Mouse (Mus musculus): Measurements from ENCODE around the gene Foxn1.

Gene Foxn1

GRCm38 (mm10) chr11:78400936-78401335 is 14.6 kb upstream of the Foxn1 start:
- in situ Hi-C loops (cut with MboI, MseI): loop anchor here (5.0 kb wide), 1 partner anchor 39 kb away; no protein-coding TSS in a partner anchor

- in situ Hi-C loops (cut with MboI, MseI): loop anchor here (5.0 kb wide), 1 partner anchor 37 kb away; no protein-coding TSS in a partner anchor
These were observed 13.3 kb upstream of the Foxn1 start for GRCm38 (mm10) chr11:78399680-78400079.

DNA sequence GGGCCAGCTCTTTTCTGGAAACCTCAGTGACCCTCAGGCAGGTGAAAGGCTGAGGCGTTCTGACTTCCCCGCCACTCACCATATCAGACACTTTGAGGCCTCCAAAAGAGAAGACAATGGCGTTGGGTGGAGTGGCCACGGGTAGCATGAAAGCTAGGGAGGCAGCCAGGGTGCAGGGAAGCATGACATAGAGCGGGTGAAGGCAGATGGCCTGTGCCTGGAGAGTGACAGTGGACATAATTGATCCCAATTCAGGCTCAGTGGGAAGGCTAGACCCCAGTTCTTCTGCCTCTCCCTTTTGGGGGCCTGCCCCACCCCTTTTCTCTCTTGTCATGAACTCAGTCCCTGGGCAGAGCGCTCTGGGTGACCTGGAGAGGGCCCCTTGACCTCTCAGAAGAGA is 11.9 kb upstream of the Foxn1 start:
- in situ Hi-C loops (cut with MboI, MseI): no loop called here

- in situ Hi-C loops (cut with MboI, MseI): no loop called here
These were observed 11.0 kb upstream of the Foxn1 start for GRCm38 (mm10) chr11:78397397-78397796.

DNA sequence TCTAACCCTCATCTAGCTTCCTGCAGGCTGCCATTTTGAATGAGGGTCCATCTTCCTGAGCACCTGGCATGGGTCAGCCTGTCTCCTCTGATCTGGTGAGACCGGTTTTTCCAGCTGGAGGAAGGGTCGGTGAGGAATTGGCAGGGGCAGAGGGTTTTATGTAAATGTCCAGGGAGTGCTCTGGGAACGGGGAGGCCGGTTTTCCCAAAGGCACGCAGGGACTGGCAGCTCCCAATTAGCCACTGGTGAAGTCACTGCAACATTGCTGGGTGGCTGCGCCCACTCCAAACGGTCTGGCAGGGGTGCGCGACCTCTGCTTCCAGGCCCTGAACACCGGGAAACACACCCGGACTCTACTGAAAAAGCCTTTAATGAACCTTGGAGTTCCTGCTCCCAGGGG is 10.6 kb upstream of the Foxn1 start:
- in situ Hi-C loops (cut with MboI, MseI): no loop called here

DNA sequence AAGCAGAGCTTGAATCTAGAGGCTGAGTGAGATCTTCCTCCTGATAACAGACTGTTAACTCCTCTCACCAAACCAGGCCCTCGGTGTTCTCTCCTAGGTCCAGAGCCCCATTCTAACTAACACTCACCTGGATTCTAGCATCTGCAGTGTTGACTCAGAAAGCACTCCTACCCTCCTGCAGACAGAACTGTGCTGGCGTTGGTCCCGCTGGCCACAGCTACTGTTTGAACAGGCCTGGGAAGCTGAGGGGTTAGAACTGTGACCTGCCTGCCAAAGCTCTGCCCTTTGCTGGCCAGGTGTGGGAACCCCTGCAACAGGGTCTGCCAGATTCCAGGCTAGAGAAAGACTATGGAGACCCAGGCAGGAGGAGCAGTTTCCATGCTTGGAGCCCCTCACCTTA is 6.4 kb upstream of the Foxn1 start:
- in situ Hi-C loops (cut with MboI, MseI): no loop called here

GRCm38 (mm10) chr11:78385776-78386175 is 582 bp downstream of the Foxn1 start:
- in situ Hi-C loops (cut with MboI, MseI): no loop called here

DNA sequence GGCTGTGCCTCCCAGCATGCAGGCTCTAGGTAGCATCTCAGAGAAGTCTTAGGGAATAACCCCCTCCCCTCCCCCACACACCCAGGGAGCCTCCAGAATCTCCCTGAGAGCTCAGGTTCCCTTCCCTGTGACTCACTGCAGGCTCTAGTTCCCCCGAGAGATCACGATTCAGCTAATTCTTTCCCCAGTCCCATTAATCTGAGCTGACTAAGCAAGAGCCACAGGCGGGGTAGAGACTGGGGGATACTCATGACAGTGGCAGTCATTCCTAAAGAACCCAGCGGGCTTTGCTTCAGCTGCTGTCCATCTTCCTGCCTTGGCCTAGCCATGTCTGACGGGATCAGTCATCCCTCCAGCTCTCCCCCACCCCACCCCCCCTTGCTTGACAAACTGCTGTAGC is 3.7 kb downstream of the Foxn1 start:
- in situ Hi-C loops (cut with MboI, MseI): no loop called here

GRCm38 (mm10) chr11:78382286-78382685 is 4.1 kb downstream of the Foxn1 start:
- in situ Hi-C loops (cut with MboI, MseI): no loop called here

GRCm38 (mm10) chr11:78380996-78381395 is 5.4 kb downstream of the Foxn1 start:
- in situ Hi-C loops (cut with MboI, MseI): no loop called here

GRCm38 (mm10) chr11:78380351-78380750 is 6.0 kb downstream of the Foxn1 start:
- in situ Hi-C loops (cut with MboI, MseI): no loop called here

DNA sequence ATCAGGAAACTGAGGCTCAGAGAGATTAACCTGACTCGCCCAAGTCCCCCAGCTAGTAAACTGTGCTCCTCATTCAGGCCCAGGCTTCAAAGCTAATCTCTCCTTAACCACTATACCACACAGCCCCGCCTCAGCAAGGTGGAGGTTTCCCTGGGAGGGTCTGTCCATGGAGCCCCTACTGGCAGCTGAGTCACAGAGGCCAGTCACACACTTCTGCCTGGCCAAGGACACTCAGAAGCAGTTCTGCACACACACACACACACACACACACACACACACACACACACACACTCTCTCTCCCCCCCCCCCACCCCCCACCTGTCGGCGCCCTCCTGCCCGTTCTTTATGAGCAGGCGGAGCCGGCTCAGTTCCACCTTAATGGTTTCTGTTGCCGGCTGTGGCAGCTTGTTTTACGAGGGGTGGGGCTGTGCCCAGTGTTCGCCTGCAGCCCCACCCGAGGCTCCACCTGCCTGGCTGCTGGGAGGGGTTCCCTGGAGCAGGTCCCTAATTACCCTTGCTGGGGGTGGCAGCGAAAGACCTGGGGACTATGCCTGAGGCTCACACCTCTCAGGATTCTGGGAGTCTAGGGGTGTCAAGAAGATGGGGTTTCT is 8.7 kb downstream of the Foxn1 start:
- in situ Hi-C loops (cut with MboI, MseI): no loop called here

GRCm38 (mm10) chr11:78374147-78374546 is 12.2 kb downstream of the Foxn1 start:
- in situ Hi-C loops (cut with MboI, MseI): no loop called here

DNA sequence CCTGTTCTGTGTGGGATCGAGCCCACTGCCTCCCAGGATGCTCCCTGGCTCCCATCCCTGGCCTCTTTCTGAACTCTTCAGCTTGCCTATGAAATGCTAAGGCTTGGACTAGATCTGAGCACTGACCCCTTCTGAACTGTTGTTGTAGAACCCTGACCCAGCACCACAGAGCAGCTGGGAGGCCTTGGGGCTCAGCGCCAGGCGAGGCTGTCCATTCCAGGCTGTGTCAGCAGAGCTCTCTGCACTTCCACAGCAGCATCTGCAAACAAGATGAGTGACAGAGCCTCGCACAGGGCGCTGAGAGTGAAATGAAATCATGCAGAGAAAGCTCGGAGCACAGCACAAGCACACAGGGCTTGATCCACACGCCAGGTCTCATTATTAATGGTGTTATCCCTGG is 13.7 kb downstream of the Foxn1 start:
- in situ Hi-C loops (cut with MboI, MseI): no loop called here

GRCm38 (mm10) chr11:78372166-78372565 is 14.2 kb downstream of the Foxn1 start:
- in situ Hi-C loops (cut with MboI, MseI): no loop called here

GRCm38 (mm10) chr11:78371711-78372110 is 14.6 kb downstream of the Foxn1 start:
- in situ Hi-C loops (cut with MboI, MseI): no loop called here

DNA sequence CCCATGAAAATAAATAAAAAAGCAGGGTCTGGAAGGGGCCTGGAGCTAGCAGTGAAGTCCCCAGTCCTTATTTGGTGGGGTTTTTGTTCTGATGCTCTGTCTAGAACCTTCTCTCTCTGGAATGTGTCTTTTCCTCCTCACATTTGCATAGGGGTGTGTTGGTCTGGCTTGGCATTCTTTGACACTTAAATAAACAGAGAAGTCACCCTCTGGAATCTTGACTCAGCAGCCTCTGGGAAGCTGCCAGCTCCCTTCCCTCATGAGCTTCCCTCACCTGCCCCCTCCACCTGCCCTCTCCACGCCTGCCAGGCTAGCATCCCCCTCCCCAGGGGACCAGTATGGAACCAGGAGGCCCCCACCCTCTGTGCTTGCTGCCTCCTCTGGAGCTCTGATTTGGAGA is 16.0 kb downstream of the Foxn1 start:
- in situ Hi-C loops (cut with MboI, MseI): no loop called here

DNA sequence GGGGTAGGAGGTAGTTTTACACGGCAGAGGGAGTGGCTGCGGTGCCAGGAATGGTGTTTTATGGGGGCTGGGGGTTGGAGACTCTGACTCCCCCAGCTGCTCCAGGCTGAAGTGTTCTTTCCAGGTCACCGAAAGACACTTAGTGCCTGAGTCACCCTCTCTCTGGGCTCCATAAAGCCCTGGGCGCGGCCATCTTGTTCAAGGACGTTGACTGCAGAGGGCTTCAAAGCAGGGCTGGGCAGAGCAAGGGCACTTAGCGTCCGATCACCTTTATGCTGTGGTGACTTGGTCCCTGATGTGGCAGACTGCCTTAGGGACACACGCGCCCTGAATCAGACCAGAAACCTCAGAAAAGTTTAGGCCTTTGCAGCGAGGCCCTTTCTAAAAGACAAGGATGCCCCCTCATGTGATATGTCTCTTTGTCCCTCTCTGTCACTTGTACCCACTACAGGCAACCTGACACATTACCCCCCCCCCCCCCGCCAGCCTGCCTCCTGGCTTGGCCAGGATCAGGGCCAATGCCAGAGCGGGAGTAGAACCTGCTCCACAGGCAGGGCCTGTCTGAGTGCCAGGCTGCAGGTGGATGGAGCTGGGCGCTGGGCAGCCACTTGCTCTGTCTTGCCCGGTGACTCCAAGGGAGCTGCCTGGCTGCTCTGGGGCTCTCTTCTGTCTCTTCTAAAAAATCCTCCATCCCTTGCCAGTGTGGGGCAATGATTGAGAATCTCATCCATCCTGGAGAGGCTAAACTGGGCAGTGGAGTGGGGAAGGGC is 18.7 kb downstream of the Foxn1 start:
- in situ Hi-C loops (cut with MboI, MseI): no loop called here

DNA sequence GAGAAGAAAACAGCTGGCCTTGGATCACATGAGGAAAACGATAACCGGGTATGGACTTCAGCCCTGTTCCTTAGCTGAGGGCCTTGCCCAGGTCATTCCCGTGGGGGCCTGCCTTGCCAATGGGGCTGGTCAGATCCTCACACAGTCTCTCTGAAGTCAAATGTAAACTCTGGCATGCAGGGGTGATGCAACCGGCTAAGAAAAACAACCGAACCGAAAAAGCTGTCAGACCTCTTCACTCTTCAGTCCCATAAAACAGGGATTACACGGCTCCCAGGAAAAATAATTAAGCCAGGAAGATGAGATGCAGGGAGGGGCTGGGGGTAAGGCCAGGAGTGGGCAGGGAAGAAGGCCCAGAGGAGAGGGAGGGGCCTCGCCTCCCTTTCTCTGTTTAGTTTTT is 22.3 kb downstream of the Foxn1 start:
- in situ Hi-C loops (cut with MboI, MseI): loop anchor here (5.0 kb wide), 1 partner anchor 38 kb away; no protein-coding TSS in a partner anchor

- in situ Hi-C loops (cut with MboI, MseI): loop anchor here (5.0 kb wide), 1 partner anchor 39 kb away; no protein-coding TSS in a partner anchor
These were observed 22.9 kb downstream of the Foxn1 start for GRCm38 (mm10) chr11:78363309-78364007.

DNA sequence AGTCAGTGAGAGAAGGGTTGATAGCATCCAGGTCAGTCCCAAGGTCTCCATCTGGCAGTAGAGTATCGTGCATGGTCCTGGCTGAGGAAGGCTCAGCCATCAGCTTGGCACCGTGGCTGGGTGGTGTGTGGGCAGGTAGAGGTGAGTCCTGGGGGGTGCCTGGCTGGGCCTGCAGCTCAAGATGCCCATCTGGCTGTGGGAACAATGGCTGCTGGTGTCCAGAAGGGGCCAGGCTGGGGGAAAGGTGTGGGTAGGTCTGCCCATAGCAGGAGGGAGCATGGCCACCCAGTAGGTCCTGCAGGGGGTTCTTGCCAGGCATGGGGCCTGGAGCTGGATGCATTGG is 25.6 kb downstream of the Foxn1 start:
- in situ Hi-C loops (cut with MboI, MseI): loop anchor here (5.0 kb wide), 1 partner anchor 42 kb away; no protein-coding TSS in a partner anchor

DNA sequence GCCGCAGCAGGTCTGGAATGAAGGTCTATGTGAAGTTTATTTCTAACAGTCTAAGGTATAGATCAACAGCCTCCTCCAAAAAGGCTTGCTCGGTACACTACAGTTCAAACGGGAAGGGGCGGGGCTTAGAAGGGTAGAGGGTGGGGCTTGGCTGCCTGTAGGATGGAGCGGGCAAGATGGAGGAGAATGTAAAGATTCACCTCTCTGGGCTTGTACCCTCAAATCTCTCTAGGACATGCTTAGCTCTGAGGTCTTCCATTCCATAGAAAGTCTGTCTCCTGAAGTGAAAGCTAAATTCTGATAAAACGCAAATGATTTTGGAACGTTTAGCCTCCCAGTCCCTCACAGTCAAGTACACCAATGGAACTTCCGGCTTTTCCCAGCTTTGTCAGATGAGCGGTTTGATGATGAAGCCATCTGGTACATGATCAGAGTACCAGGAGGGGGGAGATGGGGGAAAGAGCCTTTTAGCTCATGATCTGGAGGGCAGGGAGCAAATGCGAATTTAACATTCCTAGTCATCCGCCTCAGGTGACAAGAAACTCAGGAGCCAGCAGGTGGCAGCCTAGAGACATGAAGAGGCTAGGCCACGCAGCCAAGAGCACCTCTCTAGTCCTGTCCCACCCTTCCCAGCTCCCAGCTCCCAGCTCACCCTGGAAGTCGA is 26.1 kb downstream of the Foxn1 start:
- in situ Hi-C loops (cut with MboI, MseI): loop anchor here (5.0 kb wide), 1 partner anchor 42 kb away; no protein-coding TSS in a partner anchor

Measured in T-helper 1 cell (primary cell).